Mouse (Mus musculus) retina, postnatal 1 day (tissue): ENCODE measurements around the gene Rngtt.
"Not testable (repeated sequence)": the region's sequence is repeated elsewhere in the genome, so short reads cannot be mapped to it uniquely, and the experiment has no call there.

Source experiments
- DNase-seq: peaks from one replicate; pipeline ENCODE4 v3.0.0-alpha.2; 2012

Gene Rngtt

GRCm38 (mm10) chr4:33309764-33310757 is at the start of gene Rngtt:
Gene Rngtt (plus strand): TSS chr4:33310311.
- peak; percentile 97 for DNase-seq

GRCm38 (mm10) chr4:33260311-33260710 is 49.8 kb upstream of the Rngtt start:
- DNase-seq: no peak

- DNase-seq: peak; percentile 30
Measured at GRCm38 (mm10) chr4:33261311-33261753, 48.8 kb upstream of the Rngtt start.

GRCm38 (mm10) chr4:33262897-33263296 is 47.2 kb upstream of the Rngtt start:
- DNase-seq: no peak

GRCm38 (mm10) chr4:33264979-33265726 is 45.0 kb upstream of the Rngtt start:
- DNase-seq: no peak

- no peak for DNase-seq
Measured at GRCm38 (mm10) chr4:33270386-33271314, 39.5 kb upstream of the Rngtt start.

- DNase-seq: no peak
Measured at GRCm38 (mm10) chr4:33273437-33273836, 36.7 kb upstream of the Rngtt start.

GRCm38 (mm10) chr4:33281891-33282685 is 28.0 kb upstream of the Rngtt start:
- no peak for DNase-seq

GRCm38 (mm10) chr4:33284083-33284880 is 25.8 kb upstream of the Rngtt start:
- DNase-seq: no peak

- DNase-seq: no peak
Measured at GRCm38 (mm10) chr4:33285448-33285847, 24.7 kb upstream of the Rngtt start.

GRCm38 (mm10) chr4:33289106-33289650 is 20.9 kb upstream of the Rngtt start:
- no peak for DNase-seq

- DNase-seq: peak; percentile 10
Measured at GRCm38 (mm10) chr4:33290002-33290401, 20.1 kb upstream of the Rngtt start, which contains the start of gene Pnrc1. Gene Pnrc1 (minus strand): TSS chr4:33290163.

- DNase-seq: no peak
Measured at GRCm38 (mm10) chr4:33290878-33291277, 19.2 kb upstream of the Rngtt start.

GRCm38 (mm10) chr4:33292409-33293370 is 17.4 kb upstream of the Rngtt start:
- peak; percentile 78 for DNase-seq

- DNase-seq: not testable (repeated sequence)
Measured at GRCm38 (mm10) chr4:33300891-33301665, 9.0 kb upstream of the Rngtt start.

- no peak for DNase-seq
Measured at GRCm38 (mm10) chr4:33303057-33303456, 7.1 kb upstream of the Rngtt start.

- no peak for DNase-seq
Measured at GRCm38 (mm10) chr4:33307146-33307545, 3.0 kb upstream of the Rngtt start.

- DNase-seq: no peak
Measured at GRCm38 (mm10) chr4:33310840-33311437, 828 bp downstream of the Rngtt start.
